Mouse (Mus musculus) neural tube, embryonic 11.5 days (tissue): ENCODE measurements around the gene P2ry2. TPM values are rescaled to one million over a fixed set of nuclear protein-coding genes. Genes with fewer than 3 reads are reported as not detected.
A peak's percentile ranks its signal among the peaks of the same experiment; 100 is the strongest.

Source experiments
- ATAC-seq: fragments of 200-750 bp; cut with Nextera tagmentation; 2 replicates; pipeline ENCODE4 v1.8.0; 2017; ENCODE audit warnings: moderate number of reproducible peaks, mild to moderate bottlenecking, moderate TSS enrichment, moderate library complexity; ENCODE audit not compliant: insufficient read depth, low FRiP score, low TSS enrichment
- DNase-seq: peaks from one replicate; pipeline ENCODE4 v3.0.0-alpha.2; 2015; ENCODE audit warnings: low spot score
- H3K27ac ChIP-seq: fragments of 300-500 bp; sonication (generic); 2 replicates; pipeline ENCODE4 v1.5.1; 2014; ENCODE audit warnings: low read depth, mild to moderate bottlenecking, low read length
- H3K27me3 ChIP-seq: fragments of 300-500 bp; sonication (generic); 2 replicates; pipeline ENCODE4 v1.6.1; 2014; ENCODE audit warnings: mild to moderate bottlenecking, low read length, mixed read lengths; ENCODE audit not compliant: control insufficient read depth, insufficient read depth
- H3K36me3 ChIP-seq: fragments of 300-500 bp; sonication (generic); 2 replicates; pipeline ENCODE4 v1.6.1; 2014; ENCODE audit warnings: mild to moderate bottlenecking, low read length, moderate library complexity, mixed read lengths; ENCODE audit not compliant: control insufficient read depth, insufficient read depth
- H3K4me1 ChIP-seq: fragments of 300-500 bp; sonication (generic); 2 replicates; pipeline ENCODE4 v1.6.1; 2014; ENCODE audit warnings: low read length, mixed read lengths; ENCODE audit not compliant: control insufficient read depth, insufficient read depth
- H3K4me2 ChIP-seq: fragments of 300-500 bp; sonication (generic); 2 replicates; pipeline ENCODE4 v1.6.1; 2014; ENCODE audit warnings: low read depth, mild to moderate bottlenecking, moderate library complexity
- H3K4me3 ChIP-seq: fragments of 300-500 bp; sonication (generic); 2 replicates; pipeline ENCODE4 v1.5.1; 2014; ENCODE audit warnings: low read depth, low read length
- H3K9ac ChIP-seq: fragments of 300-500 bp; sonication (generic); 2 replicates; pipeline ENCODE4 v1.6.1; 2014; ENCODE audit warnings: mild to moderate bottlenecking, low read length
- H3K9me3 ChIP-seq: fragments of 300-500 bp; sonication (generic); 2 replicates; pipeline ENCODE4 v1.6.1; 2016; ENCODE audit warnings: low read length; ENCODE audit not compliant: control insufficient read depth
- WGBS: fragments of 180-500 bp; shearing (Covaris S2); extraction: QIAGEN DNeasy Blood & Tissue Kit; methylation state at CpG from one replicate; pipeline ENCODE4 v1.1.7; 2014; 5-methylcytosine and 5-hydroxymethylcytosine counted together
- polyA plus RNA-seq: library from polyadenylated mRNA; unstranded; fragments of >200 nt; fragmentation: Nextera tagmentation; extraction: Ambion mirVana; gene quantifications from 2 replicates; pipeline ENCODE4 v1.2.1, GENCODE M21; 2014

Gene P2ry2
- polyA plus RNA-seq, 1 experiment from 2014 or later: 0.48 TPM

DNA sequence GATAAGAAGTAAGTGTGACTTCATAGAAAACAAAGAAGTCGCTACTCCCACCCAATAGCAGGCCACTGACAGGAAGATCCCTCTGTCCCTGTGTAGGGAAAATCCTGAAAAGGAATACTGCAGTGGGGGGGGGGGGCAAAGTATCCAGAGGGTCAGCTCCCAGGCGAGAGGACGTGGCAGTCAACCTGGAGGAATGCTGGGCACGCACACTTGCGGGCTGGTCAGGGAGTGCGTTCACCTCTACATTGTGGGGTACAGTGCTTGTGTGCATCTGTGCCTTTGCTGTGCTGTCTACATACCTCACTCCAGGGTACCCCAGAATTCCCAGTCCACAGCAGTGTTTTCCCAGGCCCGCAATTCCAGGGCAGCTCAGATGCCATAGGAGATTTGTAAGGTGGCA is 46.7 kb downstream of the P2ry2 start:
- H3K9ac ChIP-seq: no peak overlapping the region
- H3K4me2 ChIP-seq: no peak overlapping the region
- WGBS: 86% methylated on average over 7 of the region's 7 CpGs
- H3K27me3 ChIP-seq: no peaks in the 10 kb centered on the region
- ATAC-seq (no peak), DNase-seq (no peak)
- H3K4me3 ChIP-seq: no peak overlapping the region
- no peak overlapping the region for H3K27ac ChIP-seq
- no peaks in the 10 kb centered on the region for H3K36me3 ChIP-seq
- no peaks in the 10 kb centered on the region for H3K4me1 ChIP-seq
- H3K9me3 ChIP-seq: no peaks in the 10 kb centered on the region

DNA sequence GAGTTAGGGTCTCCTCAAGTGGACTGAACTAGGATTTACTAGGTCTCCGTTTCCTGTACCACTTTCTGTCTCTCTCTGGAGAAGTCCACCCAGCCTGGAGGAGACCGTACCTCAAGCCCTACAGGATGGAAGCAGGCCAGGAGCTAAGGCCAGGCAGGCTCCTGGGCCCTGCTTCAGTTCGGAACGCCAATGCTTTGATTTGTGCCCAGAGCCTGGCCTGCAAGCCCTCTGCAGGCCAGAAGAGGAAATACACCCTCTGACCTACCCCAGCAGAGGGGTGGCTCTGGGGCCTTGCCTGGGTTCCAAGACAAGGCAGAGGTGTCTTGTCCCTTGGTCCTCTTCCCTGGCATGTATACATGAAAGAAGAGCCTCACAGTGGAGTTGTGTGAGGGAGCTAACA is 47.6 kb downstream of the P2ry2 start:
- Histone ChIP-seq H3K4me1 (no peaks in the 10 kb centered on the region), H3K27ac (no peak overlapping the region), H3K4me3 (no peak overlapping the region), H3K27me3 (no peaks in the 10 kb centered on the region), H3K36me3 (no peaks in the 10 kb centered on the region), H3K9me3 (no peaks in the 10 kb centered on the region), H3K9ac (no peak overlapping the region), H3K4me2 (no peak overlapping the region)
- ATAC-seq: no peak
- peak; percentile 45 for DNase-seq
- 21% methylated on average over 4 of the region's 4 CpGs for WGBS

DNA sequence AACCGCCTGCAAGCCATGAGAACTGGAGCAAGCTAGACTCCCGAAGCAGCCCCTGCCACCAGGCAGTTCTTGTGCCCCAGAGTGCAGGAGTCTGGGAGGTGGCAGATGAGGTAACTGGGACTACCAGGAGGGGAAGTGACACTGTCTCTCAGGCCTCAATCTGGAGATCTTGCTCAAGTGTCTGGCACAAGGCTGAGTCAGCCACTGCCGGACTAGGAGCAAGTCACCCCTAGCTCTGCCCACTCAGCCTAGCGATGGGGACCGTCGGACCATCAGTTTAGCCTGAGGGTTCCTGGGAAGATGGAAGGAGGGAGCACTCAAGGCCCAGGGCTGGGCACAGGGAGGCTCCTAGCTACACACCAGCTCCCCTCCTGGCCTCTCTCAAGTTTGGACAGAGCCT is 48.4 kb downstream of the P2ry2 start:
- 81% methylated on average over 6 of the region's 6 CpGs for WGBS
- H3K4me3 ChIP-seq: no peak overlapping the region
- no peaks in the 10 kb centered on the region for H3K27me3 ChIP-seq
- no peaks in the 10 kb centered on the region for H3K36me3 ChIP-seq
- H3K4me2 ChIP-seq: no peak overlapping the region
- H3K27ac ChIP-seq: no peak overlapping the region
- DNase-seq: no peak
- no peak for ATAC-seq
- H3K9ac ChIP-seq: no peak overlapping the region
- H3K4me1 ChIP-seq: no peaks in the 10 kb centered on the region
- no peaks in the 10 kb centered on the region for H3K9me3 ChIP-seq

DNA sequence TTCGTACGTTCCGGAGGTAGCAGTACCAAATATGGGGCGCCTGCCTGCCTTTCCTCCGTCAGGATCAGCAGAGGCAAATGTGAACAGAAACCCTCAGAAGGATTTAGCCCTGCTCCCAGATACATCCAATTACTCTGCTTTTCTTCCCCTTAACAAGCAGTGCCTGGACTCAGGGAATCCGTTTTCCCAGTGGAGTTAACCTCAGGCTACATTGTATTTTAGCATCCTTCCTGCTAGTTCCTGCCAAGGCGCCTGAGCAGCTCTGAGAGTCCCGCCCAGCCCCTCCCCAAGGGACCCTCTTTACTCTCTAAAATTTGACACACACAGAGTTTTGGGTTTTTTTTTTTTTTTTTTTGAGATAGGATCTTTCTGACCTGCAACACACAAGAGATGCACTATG is 49.3 kb downstream of the P2ry2 start:
- Histone ChIP-seq H3K9ac (no peak overlapping the region), H3K27me3 (no peaks in the 10 kb centered on the region), H3K27ac (no peak overlapping the region), H3K4me1 (no peaks in the 10 kb centered on the region), H3K9me3 (no peaks in the 10 kb centered on the region), H3K4me3 (no peak overlapping the region), H3K36me3 (no peaks in the 10 kb centered on the region), H3K4me2 (no peak overlapping the region)
- ATAC-seq (no peak), DNase-seq (no peak)
- WGBS: 78% methylated on average over 8 of the region's 8 CpGs

DNA sequence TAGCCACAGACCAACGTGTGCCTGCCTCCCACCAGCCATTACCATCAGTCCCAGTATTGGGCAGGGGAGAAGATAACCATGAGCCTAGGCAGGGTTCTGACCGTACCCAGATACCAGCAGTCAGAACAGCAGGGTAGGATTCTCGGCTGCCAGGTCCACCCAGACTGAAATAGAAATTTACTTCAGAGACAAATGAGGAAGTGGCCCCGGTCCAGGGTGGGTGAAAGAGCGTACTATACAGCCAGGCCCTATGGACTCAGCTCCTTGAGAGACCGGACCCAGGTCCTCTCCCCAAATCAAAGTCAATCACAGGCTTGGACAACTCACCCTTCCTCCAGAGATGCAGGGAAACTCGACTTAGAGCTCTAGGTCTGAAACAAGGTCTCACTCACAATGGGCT is 51.5 kb downstream of the P2ry2 start:
- Histone ChIP-seq H3K9ac (no peak overlapping the region), H3K4me2 (no peak overlapping the region), H3K4me3 (no peak overlapping the region), H3K27me3 (no peaks in the 10 kb centered on the region), H3K4me1 (no peaks in the 10 kb centered on the region), H3K27ac (no peak overlapping the region), H3K9me3 (no peaks in the 10 kb centered on the region), H3K36me3 (no peaks in the 10 kb centered on the region)
- no peak for ATAC-seq
- 77% methylated on average over 7 of the region's 7 CpGs for WGBS
- DNase-seq: no peak

DNA sequence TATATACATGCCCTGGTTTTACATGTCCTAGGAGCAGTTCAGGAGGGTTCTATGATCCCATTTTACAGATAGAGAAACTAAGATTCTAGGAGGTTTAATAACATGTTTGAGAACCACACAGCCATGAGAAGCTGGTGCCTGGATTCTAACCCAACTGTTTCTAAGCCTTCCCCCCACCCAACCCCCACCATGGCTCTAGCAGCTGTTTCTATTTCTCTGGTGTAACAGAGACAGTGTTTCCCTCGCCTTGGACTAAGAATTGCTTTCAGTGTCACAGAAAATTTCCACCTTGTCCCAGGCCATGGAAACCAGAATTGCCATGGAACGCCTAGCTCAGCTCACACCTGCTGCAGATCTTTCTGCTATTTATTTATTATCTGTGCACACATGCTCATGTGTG is 52.2 kb downstream of the P2ry2 start:
- no peak for DNase-seq
- H3K9ac ChIP-seq: no peak overlapping the region
- no peaks in the 10 kb centered on the region for H3K9me3 ChIP-seq
- H3K36me3 ChIP-seq: no peaks in the 10 kb centered on the region
- WGBS: 79% methylated on average over 2 of the region's 2 CpGs
- no peak overlapping the region for H3K4me3 ChIP-seq
- H3K4me2 ChIP-seq: no peak overlapping the region
- H3K27me3 ChIP-seq: no peaks in the 10 kb centered on the region
- H3K4me1 ChIP-seq: no peaks in the 10 kb centered on the region
- no peak for ATAC-seq
- no peak overlapping the region for H3K27ac ChIP-seq

DNA sequence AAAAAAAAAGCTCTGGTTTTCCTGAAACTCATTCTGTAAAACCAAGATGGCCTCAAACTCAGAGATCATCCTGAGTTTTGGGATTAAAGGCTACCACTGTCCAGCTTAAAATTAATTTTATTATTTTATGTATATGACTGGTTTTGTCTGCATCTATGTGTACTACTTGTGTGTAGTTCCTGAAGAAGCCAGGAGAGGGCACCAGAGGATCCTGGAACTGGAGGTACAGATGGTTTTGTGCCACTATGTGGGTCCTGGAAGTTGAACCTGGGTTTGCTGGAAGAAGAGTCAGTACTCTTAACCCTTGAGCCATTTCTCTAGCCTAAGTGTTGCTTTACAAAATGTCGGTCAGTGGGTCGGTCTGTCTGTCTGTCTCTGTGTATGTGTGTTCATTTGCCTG is 54.2 kb downstream of the P2ry2 start:
- 91% methylated on average over 2 of the region's 2 CpGs for WGBS
- no peaks in the 10 kb centered on the region for H3K4me1 ChIP-seq
- no peak for ATAC-seq
- no peaks in the 10 kb centered on the region for H3K9me3 ChIP-seq
- H3K4me2 ChIP-seq: no peak overlapping the region
- no peak for DNase-seq
- H3K9ac ChIP-seq: no peak overlapping the region
- no peak overlapping the region for H3K27ac ChIP-seq
- no peak overlapping the region for H3K4me3 ChIP-seq
- no peaks in the 10 kb centered on the region for H3K36me3 ChIP-seq
- H3K27me3 ChIP-seq: no peaks in the 10 kb centered on the region

DNA sequence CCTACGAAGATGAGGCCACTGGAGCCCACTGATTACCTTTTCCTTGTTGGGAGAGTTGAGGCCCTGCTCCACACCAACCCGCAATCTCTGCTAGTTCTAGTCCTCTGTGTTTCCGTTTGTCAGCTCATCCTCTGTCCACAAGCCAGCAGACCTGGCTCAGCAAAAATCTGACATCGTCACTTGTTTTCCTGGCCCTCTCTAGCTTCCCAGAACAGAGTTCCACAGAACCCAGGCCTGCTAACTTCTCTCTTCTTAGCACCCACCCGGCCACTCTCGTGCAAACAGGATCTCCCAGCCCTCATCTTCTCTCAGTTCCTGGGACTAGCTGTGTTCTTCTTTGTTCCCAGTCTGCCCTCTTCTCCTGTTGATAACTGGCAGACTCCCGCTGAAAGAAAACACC is 60.0 kb downstream of the P2ry2 start:
- H3K4me1 ChIP-seq: no peaks in the 10 kb centered on the region
- no peak overlapping the region for H3K4me2 ChIP-seq
- ATAC-seq (no peak), DNase-seq (no peak)
- no peaks in the 10 kb centered on the region for H3K36me3 ChIP-seq
- H3K9ac ChIP-seq: no peak overlapping the region
- no peaks in the 10 kb centered on the region for H3K9me3 ChIP-seq
- 89% methylated on average over 7 of the region's 7 CpGs for WGBS
- no peak overlapping the region for H3K27ac ChIP-seq
- no peak overlapping the region for H3K4me3 ChIP-seq
- H3K27me3 ChIP-seq: no peaks in the 10 kb centered on the region

DNA sequence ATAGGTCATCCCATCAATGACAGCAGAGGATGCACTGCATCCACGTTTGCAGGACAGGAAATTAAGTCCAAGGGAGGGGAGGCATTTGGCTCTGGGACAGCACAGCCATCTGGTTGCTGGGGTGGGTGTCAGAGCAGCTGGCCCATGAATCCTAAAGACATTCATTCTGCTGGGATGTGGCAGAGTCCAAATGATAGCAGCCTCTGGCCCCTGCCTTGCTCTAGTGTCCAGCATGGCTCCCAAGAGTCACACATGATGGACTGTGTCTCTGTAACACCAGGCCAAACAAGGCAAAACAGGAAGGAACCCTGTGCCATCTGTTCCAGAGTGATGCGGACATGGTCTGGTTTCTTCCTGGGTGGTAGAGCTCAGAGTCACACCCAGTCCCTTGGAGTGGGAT is 60.8 kb downstream of the P2ry2 start:
- H3K27ac ChIP-seq: no peak overlapping the region
- no peak overlapping the region for H3K9ac ChIP-seq
- H3K4me1 ChIP-seq: no peaks in the 10 kb centered on the region
- no peak overlapping the region for H3K4me2 ChIP-seq
- 67% methylated on average over 2 of the region's 2 CpGs for WGBS
- no peaks in the 10 kb centered on the region for H3K27me3 ChIP-seq
- H3K4me3 ChIP-seq: no peak overlapping the region
- no peaks in the 10 kb centered on the region for H3K36me3 ChIP-seq
- ATAC-seq (no peak), DNase-seq (no peak)
- no peaks in the 10 kb centered on the region for H3K9me3 ChIP-seq
